Mouse (Mus musculus) cerebellum, adult 2 months (tissue): Measurements from ENCODE around the gene Tnfrsf11a. TPM values are rescaled to one million over a fixed set of nuclear protein-coding genes. Genes with fewer than 3 reads are reported as not detected.

Experiments used
- DNase-seq, 2 experiments: peaks; one replicate each; pipeline ENCODE4 v3.0.0; 2021
- H3K27ac ChIP-seq: fragments of 200-500 bp; 2 replicates; pipeline ENCODE4 v1.5.1; 2012; ENCODE audit warnings: low read length, control low read depth, inconsistent platforms; ENCODE audit not compliant: insufficient read depth
- H3K27me3 ChIP-seq: fragments of 200-500 bp; 2 replicates; pipeline ENCODE4 v1.6.1; 2012; ENCODE audit warnings: inconsistent platforms, mild to moderate bottlenecking, low read length, moderate library complexity; ENCODE audit not compliant: control insufficient read depth, insufficient read depth
- H3K4me1 ChIP-seq: fragments of 200-500 bp; 2 replicates; pipeline ENCODE4 v1.6.1; 2011; ENCODE audit warnings: low read length; ENCODE audit not compliant: control insufficient read depth, insufficient read depth
- H3K4me3 ChIP-seq: fragments of 200-500 bp; replicated peaks from 2 replicates; pipeline ENCODE3; 2011; ENCODE audit warnings: mild to moderate bottlenecking, low read depth, low read length, control low read depth; ENCODE audit not compliant: insufficient read depth
- CTCF ChIP-seq: fragments of 200-500 bp; IDR thresholded peaks from 2 replicates; pipeline ENCODE4 v1.5.1; 2011; ENCODE audit warnings: low read depth, mild to moderate bottlenecking, control low read depth, low read length, moderate library complexity, borderline replicate concordance; ENCODE audit not compliant: insufficient read depth
- POLR2A ChIP-seq: fragments of 200-500 bp; IDR thresholded peaks from 2 replicates; pipeline ENCODE4 v1.6.1; 2011; ENCODE audit warnings: low read length, control low read depth, borderline replicate concordance; ENCODE audit not compliant: insufficient read depth
- WGBS: fragments of 180-500 bp; shearing (Covaris S2); methylation state at CpG from one replicate; pipeline ENCODE4 v1.1.7; 2018; 5-methylcytosine and 5-hydroxymethylcytosine counted together
- polyA plus RNA-seq: library from polyadenylated mRNA; depleted of rRNA; stranded (reverse); fragments of >200 nt; gene quantifications from 2 replicates; pipeline ENCODE4 v1.2.3, GENCODE M21; 2012

The Tnfrsf11a gene
- polyA plus RNA-seq, 1 experiment = 1.6 TPM

- no peaks in the 10 kb centered on the region for H3K27me3 ChIP-seq
- H3K27ac ChIP-seq = no peak overlapping the region
- no peak for TF ChIP-seq CTCF
- TF ChIP-seq POLR2A = no peak
- no peak for DNase-seq
- H3K4me1 ChIP-seq = no peaks in the 10 kb centered on the region
- WGBS = 68% methylated on average over 2 of the region's 2 CpGs
- H3K4me3 ChIP-seq = no peak overlapping the region
Measured at GRCm38 (mm10) chr1:105770685-105771084, 9.8 kb upstream of the Tnfrsf11a start.

- 90% methylated on average over 4 of the region's 4 CpGs for WGBS
- H3K27me3 ChIP-seq = no peaks in the 10 kb centered on the region
- TF ChIP-seq POLR2A = no peak
- no peaks in the 10 kb centered on the region for H3K4me1 ChIP-seq
- no peak for DNase-seq
- no peak overlapping the region for H3K4me3 ChIP-seq
- H3K27ac ChIP-seq = no peak overlapping the region
Measured at GRCm38 (mm10) chr1:105776426-105776825, 4.1 kb upstream of the Tnfrsf11a start.

GRCm38 (mm10) chr1:105780079-105780456 lies 450 bp upstream of the Tnfrsf11a start:
- no peak for TF ChIP-seq POLR2A
- no peak for TF ChIP-seq CTCF
- Histone ChIP-seq H3K27ac (no peak overlapping the region), H3K4me1 (no peaks in the 10 kb centered on the region), H3K4me3 (peak overlapping the region; percentile 51), H3K27me3 (no peaks in the 10 kb centered on the region)
- 32% methylated on average over 12 of the region's 12 CpGs for WGBS
- peak in 1 of 2 experiments; percentile 39 for DNase-seq

DNA sequence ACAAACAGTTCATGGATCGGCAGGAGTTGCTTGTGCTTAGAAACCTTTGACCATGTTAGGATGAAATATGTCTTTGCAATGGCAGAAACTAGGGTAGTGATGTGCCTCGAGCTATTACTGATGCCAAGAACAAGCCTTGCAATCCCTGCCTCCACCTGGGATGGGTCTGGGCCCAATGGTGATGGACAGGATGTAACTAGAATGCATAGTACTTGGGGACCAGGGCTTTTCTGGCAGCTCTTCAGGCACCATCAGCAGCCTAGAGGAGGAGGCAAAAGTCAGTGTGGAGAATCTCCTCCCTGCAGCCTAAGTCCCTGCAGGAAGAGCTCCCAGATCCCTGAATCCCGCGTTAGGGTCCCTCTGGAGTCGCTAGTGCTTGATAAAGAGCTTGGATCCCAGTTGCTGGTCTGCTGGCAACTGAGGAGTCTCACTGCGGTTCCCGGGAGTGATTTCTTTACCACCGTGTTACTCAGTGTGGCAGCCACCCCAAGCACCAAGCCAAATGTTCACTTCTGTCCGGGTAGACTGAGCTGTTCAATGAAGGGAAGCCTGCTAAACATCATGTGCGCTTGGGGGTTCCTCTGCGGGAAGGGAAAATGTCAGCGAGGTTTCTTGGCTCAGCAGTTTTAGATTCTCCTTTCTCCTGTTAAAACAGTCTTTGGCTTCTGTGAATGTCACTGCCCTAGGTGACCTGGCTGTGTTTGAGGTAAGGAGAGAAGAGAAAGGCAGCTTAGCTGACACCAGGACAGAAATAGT lies 1.1 kb downstream of the Tnfrsf11a start:
- TF ChIP-seq CTCF (no peak), POLR2A (no peak)
- WGBS = 23% methylated on average over 12 of the region's 12 CpGs
- peak; percentile 37 to 40 for DNase-seq
- Histone ChIP-seq H3K27ac (no peak overlapping the region), H3K27me3 (no peaks in the 10 kb centered on the region), H3K4me1 (no peaks in the 10 kb centered on the region), H3K4me3 (peak overlapping the region; percentile 70)

DNA sequence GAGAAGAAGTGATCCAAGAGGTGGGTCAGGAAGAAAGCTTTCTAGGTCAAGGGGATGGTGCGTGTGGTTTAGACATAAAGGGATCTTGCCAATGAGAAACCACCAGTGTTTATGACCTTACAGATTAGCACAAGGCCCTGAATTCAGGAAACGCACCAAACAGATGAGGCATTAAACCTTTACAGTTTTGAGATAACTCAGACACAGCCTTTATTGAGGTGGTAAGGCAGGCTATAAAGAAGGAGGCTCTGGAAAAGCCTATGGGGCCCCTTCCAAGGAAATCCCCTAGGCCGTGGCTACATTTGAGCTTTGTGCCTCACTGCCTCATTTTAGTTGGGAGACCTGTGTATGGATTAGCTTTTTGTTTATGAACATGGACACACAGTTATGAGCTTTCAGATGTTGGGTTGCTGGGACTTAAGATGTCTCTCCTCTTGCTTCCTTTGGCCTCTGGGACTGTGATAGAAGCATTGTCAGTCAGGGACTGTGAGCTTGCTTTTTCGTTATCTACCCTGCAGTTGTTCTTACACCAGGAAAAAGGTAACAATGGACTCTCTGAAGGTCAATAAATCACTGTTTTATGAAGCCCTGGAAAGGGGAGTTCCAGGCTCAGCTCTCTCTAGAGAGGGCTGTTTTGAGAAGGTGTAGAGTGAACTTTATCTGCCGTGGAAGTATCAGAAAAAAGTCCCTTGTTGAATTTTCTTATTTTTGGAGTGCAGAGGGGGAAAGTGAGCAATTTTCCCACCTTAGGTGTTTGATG lies 3.9 kb downstream of the Tnfrsf11a start:
- Histone ChIP-seq H3K4me3 (no peak overlapping the region), H3K4me1 (no peaks in the 10 kb centered on the region), H3K27me3 (no peaks in the 10 kb centered on the region), H3K27ac (no peak overlapping the region)
- 90% methylated on average over 5 of the region's 5 CpGs for WGBS
- TF ChIP-seq CTCF (no peak), POLR2A (no peak)
- no peak for DNase-seq

DNA sequence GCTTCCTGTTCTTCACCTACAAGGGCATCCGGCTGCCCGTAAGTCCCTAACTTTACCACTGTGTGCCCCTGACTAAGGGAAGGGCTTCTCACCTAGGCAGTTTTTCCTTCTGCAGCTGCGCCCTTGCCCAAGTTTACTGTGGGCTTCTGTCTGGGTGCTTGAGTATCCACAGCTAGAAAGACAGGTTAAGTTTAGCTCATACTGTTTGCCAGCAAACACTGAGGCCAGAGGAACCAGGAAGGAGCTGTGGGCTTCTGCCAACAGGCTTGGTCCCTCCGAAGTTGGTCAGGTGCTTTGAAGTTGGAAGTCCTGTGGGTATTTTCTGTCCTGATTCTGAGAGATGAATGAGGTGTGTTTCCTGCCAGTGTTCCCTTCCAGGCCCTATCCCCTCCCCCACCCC lies 4.6 kb downstream of the Tnfrsf11a start:
- Histone ChIP-seq H3K27me3 (no peaks in the 10 kb centered on the region), H3K4me1 (no peaks in the 10 kb centered on the region), H3K4me3 (no peak overlapping the region), H3K27ac (no peak overlapping the region)
- DNase-seq = no peak
- TF ChIP-seq POLR2A (no peak), CTCF (no peak)
- WGBS = 74% methylated on average over 4 of the region's 4 CpGs

- Histone ChIP-seq H3K4me3 (no peak overlapping the region), H3K27me3 (no peaks in the 10 kb centered on the region), H3K4me1 (no peaks in the 10 kb centered on the region), H3K27ac (no peak overlapping the region)
- 82% methylated on average over 6 of the region's 6 CpGs for WGBS
- no peak for DNase-seq
- TF ChIP-seq POLR2A = no peak
- no peak for TF ChIP-seq CTCF
Measured at GRCm38 (mm10) chr1:105786731-105787357, 6.3 kb downstream of the Tnfrsf11a start.

DNA sequence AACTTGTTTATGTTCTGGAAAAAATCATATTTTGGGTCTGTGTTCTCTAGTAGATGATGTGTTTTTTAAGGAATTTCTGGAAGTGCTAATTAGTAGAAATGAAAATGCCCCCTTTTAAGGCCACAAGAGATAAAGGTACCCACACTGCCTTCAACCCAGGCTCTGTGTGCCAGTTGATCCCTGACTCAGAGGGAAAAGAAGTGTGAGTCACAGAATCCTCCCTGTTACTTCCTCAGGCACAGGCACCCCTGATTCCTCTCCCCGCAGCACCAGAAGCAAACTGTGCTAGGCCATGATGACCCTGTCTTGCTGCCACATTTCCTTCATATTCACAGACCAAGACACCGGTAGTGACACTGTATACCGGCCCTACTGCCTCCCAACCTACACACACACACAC lies 9.6 kb downstream of the Tnfrsf11a start:
- H3K27me3 ChIP-seq = no peaks in the 10 kb centered on the region
- H3K4me3 ChIP-seq = no peak overlapping the region
- no peak for DNase-seq
- H3K27ac ChIP-seq = no peak overlapping the region
- no peaks in the 10 kb centered on the region for H3K4me1 ChIP-seq
- TF ChIP-seq POLR2A (no peak), CTCF (no peak)
- 96% methylated on average over 3 of the region's 3 CpGs for WGBS
